Mouse (Mus musculus) kidney, embryonic 14.5 days (tissue): ENCODE results near the gene Map3k4. TPM values are rescaled to one million over a fixed set of nuclear protein-coding genes. Genes with fewer than 3 reads are reported as not detected.

Source experiments
- ATAC-seq: fragments of 200-750 bp; cut with Nextera tagmentation; 2 replicates; pipeline ENCODE4 v1.8.0; 2017; ENCODE audit warnings: moderate number of reproducible peaks, mild to moderate bottlenecking, moderate TSS enrichment, moderate library complexity; ENCODE audit not compliant: low FRiP score, low TSS enrichment
- H3K27ac ChIP-seq: fragments of 300-500 bp; sonication (generic); 2 replicates; pipeline ENCODE4 v1.5.1; 2014; ENCODE audit warnings: low read depth, mild to moderate bottlenecking, low read length, moderate library complexity, mixed read lengths
- H3K27me3 ChIP-seq: fragments of 300-500 bp; sonication (generic); 2 replicates; pipeline ENCODE4 v1.6.1; 2014; ENCODE audit warnings: mild to moderate bottlenecking, low read length; ENCODE audit not compliant: control insufficient read depth, insufficient read depth
- H3K36me3 ChIP-seq: fragments of 300-500 bp; sonication (generic); 2 replicates; pipeline ENCODE4 v1.6.1; 2014; ENCODE audit warnings: low read length, mixed read lengths; ENCODE audit not compliant: control insufficient read depth, insufficient read depth
- H3K4me1 ChIP-seq: fragments of 300-500 bp; sonication (generic); 2 replicates; pipeline ENCODE4 v1.6.1; 2014; ENCODE audit warnings: low read length, mixed read lengths; ENCODE audit not compliant: control insufficient read depth, insufficient read depth
- H3K4me2 ChIP-seq: fragments of 300-500 bp; sonication (generic); replicated peaks from 2 replicates; pipeline ENCODE4 v1.6.1; 2014; ENCODE audit warnings: low read depth, mild to moderate bottlenecking, low read length
- H3K4me3 ChIP-seq: fragments of 300-500 bp; sonication (generic); 2 replicates; pipeline ENCODE4 v1.5.1; 2014; ENCODE audit warnings: mild to moderate bottlenecking, low read length
- H3K9ac ChIP-seq: fragments of 300-500 bp; sonication (generic); 2 replicates; pipeline ENCODE4 v1.6.1; 2014; ENCODE audit warnings: low read depth, mild to moderate bottlenecking, low read length, moderate library complexity
- H3K9me3 ChIP-seq: fragments of 300-500 bp; sonication (generic); 2 replicates; pipeline ENCODE4 v1.6.1; 2016; ENCODE audit warnings: low read length; ENCODE audit not compliant: control insufficient read depth
- WGBS: fragments of 180-500 bp; shearing (Covaris S2); extraction: QIAGEN DNeasy Blood & Tissue Kit; methylation state at CpG from one replicate; pipeline ENCODE4 v1.1.7; 2014; 5-methylcytosine and 5-hydroxymethylcytosine counted together
- polyA plus RNA-seq: library from polyadenylated mRNA; unstranded; fragments of >200 nt; fragmentation: Nextera tagmentation; extraction: Ambion mirVana; gene quantifications from 2 replicates; pipeline ENCODE4 v1.2.1, GENCODE M21; 2014

Map3k4 gene
- polyA plus RNA-seq, 1 experiment from 2014 or later = 53.0 TPM

GRCm38 (mm10) chr17:12309493-12309892 lies 9.1 kb downstream of the Map3k4 start:
- no peak overlapping the region for H3K9ac ChIP-seq
- H3K4me3 ChIP-seq = no peak overlapping the region
- H3K27me3 ChIP-seq = no peaks in the 10 kb centered on the region
- H3K4me1 ChIP-seq = 0 out of 2 replicates have a peak, but pooled peaks cover 13% of the 10 kb centered on the region
- H3K9me3 ChIP-seq = no peaks in the 10 kb centered on the region
- WGBS = 87% methylated on average over 9 of the region's 9 CpGs
- H3K36me3 ChIP-seq = no peaks in the 10 kb centered on the region
- no peak overlapping the region for H3K27ac ChIP-seq
- H3K4me2 ChIP-seq = no peak overlapping the region
- no peak for ATAC-seq

DNA sequence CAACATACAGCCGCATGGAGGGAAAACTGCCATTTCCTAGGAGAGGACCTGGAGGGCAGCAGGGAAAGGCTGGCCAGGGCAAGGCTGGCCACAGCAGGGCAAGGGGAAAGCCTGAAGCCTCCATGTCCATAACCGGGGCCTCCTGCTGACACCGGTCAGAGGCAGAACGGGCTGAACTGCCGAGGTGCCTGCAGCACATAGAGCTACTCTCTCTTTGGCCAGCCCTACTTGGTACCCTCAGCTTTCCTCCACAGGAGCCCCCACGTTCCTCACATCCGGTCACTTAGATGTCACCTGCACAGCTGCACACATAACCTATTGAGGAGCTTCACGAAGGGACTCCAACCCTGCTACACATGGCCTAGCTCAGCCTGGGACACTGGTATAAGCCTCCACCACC lies 9.5 kb downstream of the Map3k4 start:
- H3K27ac ChIP-seq = no peak overlapping the region
- WGBS = 78% methylated on average over 8 of the region's 8 CpGs

DNA sequence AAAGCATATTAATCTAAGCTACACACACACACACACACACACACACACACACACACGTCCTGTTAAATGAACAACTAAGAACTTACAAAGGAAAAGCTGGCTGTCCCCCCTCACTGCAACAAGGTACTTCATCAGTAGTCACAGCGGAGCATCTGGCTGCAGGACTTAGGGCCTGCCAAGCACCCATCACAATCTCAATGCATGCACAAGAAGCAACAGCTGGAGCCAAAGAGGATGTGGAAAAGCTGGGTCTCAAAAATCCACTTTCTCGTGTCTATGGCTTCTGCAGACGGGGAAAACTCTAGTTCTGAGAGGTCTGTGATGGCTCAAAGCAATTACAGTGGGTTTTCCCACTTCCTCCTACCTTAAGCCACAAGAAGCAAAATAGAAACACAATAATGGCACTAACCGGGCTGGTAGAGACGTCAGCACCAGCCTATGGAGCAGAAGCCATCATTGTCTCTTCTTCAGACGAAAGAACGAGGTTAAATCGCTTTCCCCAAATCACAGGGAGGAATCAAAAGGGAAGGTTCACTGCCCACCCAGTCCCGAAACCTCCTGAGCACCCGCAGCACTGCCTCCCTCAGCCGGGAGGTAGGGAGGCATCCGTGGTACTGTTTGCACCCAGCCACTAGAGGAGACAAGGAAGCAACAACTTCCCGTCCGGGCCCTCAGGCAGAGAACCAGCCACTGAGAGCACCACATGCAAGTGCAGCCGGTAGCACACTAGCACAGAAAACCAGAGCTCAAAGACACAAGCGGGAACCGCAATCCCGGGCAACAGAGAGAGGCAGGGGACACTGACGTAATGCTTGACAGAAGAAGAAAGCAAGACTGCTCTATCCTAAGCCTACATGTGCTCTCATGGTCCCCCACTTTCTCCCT lies 11.1 kb downstream of the Map3k4 start:
- Histone ChIP-seq H3K4me2 (no peak overlapping the region), H3K36me3 (no peaks in the 10 kb centered on the region), H3K4me3 (no peak overlapping the region), H3K9ac (no peak overlapping the region), H3K4me1 (0 out of 2 replicates have a peak, but pooled peaks cover 13% of the 10 kb centered on the region), H3K27me3 (no peaks in the 10 kb centered on the region), H3K27ac (no peak overlapping the region), H3K9me3 (no peaks in the 10 kb centered on the region)
- no peak for ATAC-seq
- WGBS = 85% methylated on average over 20 of the region's 20 CpGs

More for the DNA sequence above, 9.5 kb downstream of the Map3k4 start:
- H3K27me3 ChIP-seq = no peaks in the 10 kb centered on the region
- H3K4me1 ChIP-seq = 0 out of 2 replicates have a peak, but pooled peaks cover 13% of the 10 kb centered on the region
- H3K36me3 ChIP-seq = no peaks in the 10 kb centered on the region
- no peak overlapping the region for H3K9ac ChIP-seq
- H3K4me2 ChIP-seq = no peak overlapping the region
- no peak overlapping the region for H3K4me3 ChIP-seq
- no peaks in the 10 kb centered on the region for H3K9me3 ChIP-seq
- no peak for ATAC-seq

DNA sequence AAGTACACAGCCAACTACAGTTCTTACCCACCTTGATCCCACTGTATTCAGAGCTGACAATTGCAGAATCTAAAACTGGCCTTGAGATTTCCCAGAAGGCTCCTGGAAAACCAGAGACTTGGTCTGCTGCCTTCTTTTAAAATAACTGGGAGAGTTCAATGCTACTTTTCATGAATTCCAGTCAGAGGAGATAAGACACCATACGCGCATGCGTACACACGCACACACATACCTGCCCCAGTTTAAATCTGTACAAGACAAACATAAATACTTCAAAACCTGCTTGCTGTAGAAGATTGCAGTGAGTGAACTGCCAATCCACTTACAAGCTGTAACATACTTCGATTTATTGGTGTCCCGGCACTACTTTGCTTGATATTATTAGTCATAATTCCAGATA lies 13.9 kb downstream of the Map3k4 start:
- Histone ChIP-seq H3K36me3 (no peaks in the 10 kb centered on the region), H3K27me3 (no peaks in the 10 kb centered on the region), H3K27ac (no peak overlapping the region), H3K4me3 (no peak overlapping the region), H3K4me2 (no peak overlapping the region), H3K9me3 (no peaks in the 10 kb centered on the region), H3K9ac (no peak overlapping the region), H3K4me1 (0 out of 2 replicates have a peak, but pooled peaks cover 13% of the 10 kb centered on the region)
- ATAC-seq = no peak
- 91% methylated on average over 6 of the region's 6 CpGs for WGBS

GRCm38 (mm10) chr17:12300896-12301706 lies 17.5 kb downstream of the Map3k4 start:
- peak; percentile 81 for ATAC-seq
- peaks cover 4% of the 10 kb centered on the region; the same call in 1 of the 2 replicates for H3K4me1 ChIP-seq
- H3K4me2 ChIP-seq = no peak overlapping the region
- 43% methylated on average over 3 of the region's 3 CpGs for WGBS
- H3K9ac ChIP-seq = no peak overlapping the region
- no peaks in the 10 kb centered on the region for H3K36me3 ChIP-seq
- H3K9me3 ChIP-seq = no peaks in the 10 kb centered on the region
- no peaks in the 10 kb centered on the region for H3K27me3 ChIP-seq
- H3K27ac ChIP-seq = no peak overlapping the region
- H3K4me3 ChIP-seq = no peak overlapping the region

DNA sequence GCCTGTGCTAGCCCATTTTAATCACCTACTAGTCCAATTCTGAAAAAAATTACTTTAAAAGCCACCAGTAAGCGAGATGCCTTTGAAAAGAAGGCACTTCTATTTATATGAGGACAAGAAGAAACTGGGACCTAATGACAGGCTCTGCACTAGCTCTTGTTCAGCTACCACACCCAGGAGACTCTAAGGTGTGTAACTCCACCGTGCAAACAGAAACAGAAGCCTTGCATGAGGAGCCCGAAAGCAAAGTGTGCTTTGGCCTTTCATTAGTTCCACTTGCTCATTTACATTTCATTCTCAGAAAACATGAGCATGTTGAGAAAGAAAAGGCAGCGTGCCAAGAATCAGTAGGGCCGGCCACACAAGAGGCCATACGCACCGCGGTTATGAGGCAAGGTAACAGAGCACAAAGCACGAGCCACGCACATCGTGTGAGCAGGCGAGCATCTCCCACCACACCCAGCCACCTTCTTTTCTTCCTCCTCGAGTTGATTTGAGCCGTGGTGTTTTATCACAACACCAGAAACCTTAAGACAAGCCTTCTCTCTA lies 18.4 kb downstream of the Map3k4 start:
- ATAC-seq = no peak
- WGBS = 89% methylated on average over 14 of the region's 14 CpGs
- H3K9me3 ChIP-seq = no peaks in the 10 kb centered on the region
- no peaks in the 10 kb centered on the region for H3K27me3 ChIP-seq
- no peak overlapping the region for H3K27ac ChIP-seq
- no peak overlapping the region for H3K4me2 ChIP-seq
- peaks cover 4% of the 10 kb centered on the region; the same call in 1 of the 2 replicates for H3K4me1 ChIP-seq
- H3K36me3 ChIP-seq = no peaks in the 10 kb centered on the region
- H3K4me3 ChIP-seq = no peak overlapping the region
- H3K9ac ChIP-seq = no peak overlapping the region

- no peak for ATAC-seq
- Histone ChIP-seq H3K27ac (no peak overlapping the region), H3K36me3 (no peaks in the 10 kb centered on the region), H3K4me2 (no peak overlapping the region), H3K27me3 (no peaks in the 10 kb centered on the region), H3K9me3 (no peaks in the 10 kb centered on the region), H3K4me1 (peaks cover 4% of the 10 kb centered on the region; the same call in 1 of the 2 replicates), H3K9ac (no peak overlapping the region), H3K4me3 (no peak overlapping the region)
- WGBS = 81% methylated on average over 7 of the region's 7 CpGs
These were observed 19.2 kb downstream of the Map3k4 start for GRCm38 (mm10) chr17:12299371-12299770.

- no peak for ATAC-seq
These were observed 20.6 kb downstream of the Map3k4 start for GRCm38 (mm10) chr17:12297978-12298377.

More at GRCm38 (mm10) chr17:12297978-12298377, 20.6 kb downstream of the Map3k4 start:
- no peaks in the 10 kb centered on the region for H3K27me3 ChIP-seq
- WGBS = 89% methylated on average over 4 of the region's 4 CpGs
- no peak overlapping the region for H3K9ac ChIP-seq
- H3K4me1 ChIP-seq = peaks cover 9% of the 10 kb centered on the region
- H3K4me3 ChIP-seq = no peak overlapping the region
- H3K4me2 ChIP-seq = no peak overlapping the region
- H3K9me3 ChIP-seq = no peaks in the 10 kb centered on the region
- no peak overlapping the region for H3K27ac ChIP-seq
- H3K36me3 ChIP-seq = no peaks in the 10 kb centered on the region
